Mouse (Mus musculus): Measurements from ENCODE around the gene Ifna16. TPM values are rescaled to one million over a fixed set of nuclear protein-coding genes. Genes with fewer than 3 reads are reported as not detected.
A peak's percentile ranks its signal among the peaks of the same experiment; 100 is the strongest.

Gene Ifna16
- polyA plus RNA-seq, 1 experiment from 2014 or later: not detected

DNA sequence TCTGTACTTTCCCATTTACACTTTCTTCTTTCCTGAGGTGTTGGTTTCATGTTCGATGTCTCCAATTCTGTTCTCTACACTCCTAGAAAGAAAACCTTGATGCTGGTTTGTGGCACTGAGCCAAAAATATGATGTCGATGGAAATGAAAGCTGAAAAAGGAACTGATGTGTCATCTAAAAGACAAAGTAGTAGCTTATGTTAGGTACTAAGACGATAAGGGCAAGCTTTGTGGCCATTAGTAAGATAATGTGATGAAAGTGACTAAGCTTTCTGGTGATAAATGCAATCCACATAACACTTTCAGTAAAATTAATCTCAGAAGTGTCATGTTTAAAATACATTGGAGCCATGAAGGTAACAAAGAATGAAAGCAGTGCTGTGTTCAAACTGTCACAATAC lies 4.6 kb upstream of the Ifna16 start:
- Histone ChIP-seq H3K4me3 (ENCODE audit: low read length) (no peak overlapping the region), H3K9ac (ENCODE audit: low read length) (no peak overlapping the region), H3K9me3 (replicated peaks; ENCODE audit: control insufficient read depth, low read length) (no peaks in the 10 kb centered on the region), H3K4me1 (ENCODE audit: control insufficient read depth, insufficient read depth, low read length) (no peaks in the 10 kb centered on the region), H3K27me3 (ENCODE audit: control insufficient read depth, insufficient read depth, low read length) (no peaks in the 10 kb centered on the region), H3K36me3 (ENCODE audit: control insufficient read depth, insufficient read depth) (no peaks in the 10 kb centered on the region), H3K4me2 (ENCODE audit: low read depth, low read length) (no peak overlapping the region), H3K27ac (ENCODE audit: low read length) (no peak overlapping the region)
- 39% methylated on average over 3 of the region's 3 CpGs for WGBS
- no peak for ATAC-seq (replicated peaks; ENCODE audit: extremely low read depth, insufficient read depth, low FRiP score)

DNA sequence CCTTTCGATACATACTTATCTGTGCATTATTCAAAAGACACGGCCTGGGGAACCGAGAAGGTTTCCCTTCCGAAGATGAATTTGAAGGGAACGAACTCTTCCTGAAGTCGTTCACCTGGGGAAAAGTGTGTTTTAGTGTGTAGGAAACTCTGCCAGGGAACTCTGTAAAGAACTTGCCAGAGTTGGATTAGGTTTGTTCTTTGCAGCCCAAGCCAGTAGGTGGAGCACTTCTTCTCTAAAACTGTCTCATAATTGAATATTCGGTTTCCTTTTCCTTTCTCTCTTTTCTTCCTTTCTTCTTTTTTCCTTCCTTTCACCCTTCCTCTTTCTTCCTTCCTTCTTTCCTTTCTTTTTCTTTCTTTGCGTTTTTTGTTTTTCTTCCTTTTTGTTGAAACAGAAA lies 3.6 kb upstream of the Ifna16 start:
- no peak overlapping the region for H3K9ac ChIP-seq (ENCODE audit: low read length)
- no peak overlapping the region for H3K27ac ChIP-seq (ENCODE audit: low read length)
- H3K4me2 ChIP-seq (ENCODE audit: low read depth, low read length): no peak overlapping the region
- H3K4me3 ChIP-seq (ENCODE audit: low read length): no peak overlapping the region
- H3K36me3 ChIP-seq (ENCODE audit: control insufficient read depth, insufficient read depth): no peaks in the 10 kb centered on the region
- ATAC-seq (replicated peaks; ENCODE audit: extremely low read depth, insufficient read depth, low FRiP score): no peak
- no peaks in the 10 kb centered on the region for H3K9me3 ChIP-seq (replicated peaks; ENCODE audit: control insufficient read depth, low read length)
- no peaks in the 10 kb centered on the region for H3K27me3 ChIP-seq (ENCODE audit: control insufficient read depth, insufficient read depth, low read length)
- WGBS: 38% methylated on average over 8 of the region's 8 CpGs
- no peaks in the 10 kb centered on the region for H3K4me1 ChIP-seq (ENCODE audit: control insufficient read depth, insufficient read depth, low read length)

DNA sequence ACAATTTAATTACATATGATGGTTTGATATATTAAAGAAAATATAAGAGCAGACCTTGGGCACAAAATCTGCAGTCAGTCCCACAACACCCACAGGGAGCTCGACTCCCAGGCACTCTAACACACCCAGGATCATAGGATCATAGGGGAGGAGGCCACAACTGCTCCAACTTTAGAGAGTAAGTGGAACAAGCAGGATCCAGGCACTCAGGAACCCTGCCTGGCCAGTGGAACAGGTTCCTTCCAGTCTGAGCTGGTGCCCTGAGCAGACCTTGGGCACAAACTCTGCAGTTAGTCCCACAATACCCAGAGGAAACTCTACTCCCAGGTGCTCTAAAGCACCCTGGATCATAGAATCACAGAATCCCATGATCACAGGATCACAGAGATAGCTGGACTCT lies 21.3 kb downstream of the Ifna16 start:
- Histone ChIP-seq H3K36me3 (ENCODE audit: control insufficient read depth, insufficient read depth) (no peaks in the 10 kb centered on the region), H3K4me2 (ENCODE audit: low read depth, low read length) (no peak overlapping the region), H3K27me3 (ENCODE audit: control insufficient read depth, insufficient read depth, low read length) (no peaks in the 10 kb centered on the region), H3K9me3 (replicated peaks; ENCODE audit: control insufficient read depth, low read length) (no peaks in the 10 kb centered on the region), H3K9ac (ENCODE audit: low read length) (no peak overlapping the region), H3K27ac (ENCODE audit: low read length) (no peak overlapping the region), H3K4me3 (ENCODE audit: low read length) (no peak overlapping the region), H3K4me1 (ENCODE audit: control insufficient read depth, insufficient read depth, low read length) (no peaks in the 10 kb centered on the region)
- ATAC-seq (replicated peaks; ENCODE audit: extremely low read depth, insufficient read depth, low FRiP score): no peak
- WGBS: 25% methylated on average over 1 of the region's 1 CpGs

DNA sequence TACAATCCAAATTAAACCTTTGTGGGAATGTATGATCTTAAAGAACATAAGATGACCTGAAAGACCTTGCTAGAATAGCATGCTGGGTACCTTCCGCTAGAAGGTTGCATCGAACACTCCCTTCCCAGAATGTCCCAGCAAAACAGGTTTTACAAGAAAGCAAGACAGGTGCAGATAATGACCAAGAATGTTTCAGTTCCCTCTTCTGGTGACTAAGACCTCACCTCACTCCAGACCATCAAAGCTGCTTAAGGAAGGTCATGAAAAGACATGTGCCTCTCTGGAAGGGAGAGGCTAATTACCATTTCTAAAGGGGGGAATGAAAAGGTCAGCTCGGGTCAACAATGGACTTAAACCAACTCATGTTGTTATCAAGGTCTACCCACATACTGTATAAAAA lies 23.1 kb downstream of the Ifna16 start:
- no peaks in the 10 kb centered on the region for H3K36me3 ChIP-seq (ENCODE audit: control insufficient read depth, insufficient read depth)
- no peaks in the 10 kb centered on the region for H3K27me3 ChIP-seq (ENCODE audit: control insufficient read depth, insufficient read depth, low read length)
- H3K9ac ChIP-seq (ENCODE audit: low read length): no peak overlapping the region
- no peak for ATAC-seq (replicated peaks; ENCODE audit: extremely low read depth, insufficient read depth, low FRiP score)
- H3K4me1 ChIP-seq (ENCODE audit: control insufficient read depth, insufficient read depth, low read length): no peaks in the 10 kb centered on the region
- no peak overlapping the region for H3K4me3 ChIP-seq (ENCODE audit: low read length)
- no peak overlapping the region for H3K27ac ChIP-seq (ENCODE audit: low read length)
- WGBS: 79% methylated on average over 3 of the region's 3 CpGs
- H3K4me2 ChIP-seq (ENCODE audit: low read depth, low read length): no peak overlapping the region
- H3K9me3 ChIP-seq (replicated peaks; ENCODE audit: control insufficient read depth, low read length): no peaks in the 10 kb centered on the region

DNA sequence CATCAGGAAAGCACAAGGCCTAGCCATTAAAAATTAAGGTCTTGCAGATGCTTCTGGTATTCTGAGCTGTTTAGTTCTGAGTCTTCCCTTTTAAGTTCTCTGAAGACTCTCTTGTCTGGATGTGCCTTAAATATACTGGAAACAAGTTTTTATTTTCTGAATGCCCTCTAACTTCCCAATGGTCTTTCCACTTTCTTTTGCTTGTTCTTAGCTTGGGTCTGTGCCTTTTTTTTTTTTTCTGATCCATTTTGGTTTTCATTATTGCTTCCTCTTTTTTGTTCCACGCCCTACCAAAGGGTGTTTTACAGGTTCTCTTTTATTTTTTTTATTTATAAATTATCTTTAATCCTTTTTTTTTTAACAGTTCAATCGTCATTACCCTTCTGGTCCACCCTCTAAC lies 32.4 kb downstream of the Ifna16 start, which contains the start of gene Ifna13:
TSS of gene Ifna13 (minus strand) at position 101 of the 400 bp plus-strand sequence.
- 61% methylated on average over 2 of the region's 2 CpGs for WGBS

DNA sequence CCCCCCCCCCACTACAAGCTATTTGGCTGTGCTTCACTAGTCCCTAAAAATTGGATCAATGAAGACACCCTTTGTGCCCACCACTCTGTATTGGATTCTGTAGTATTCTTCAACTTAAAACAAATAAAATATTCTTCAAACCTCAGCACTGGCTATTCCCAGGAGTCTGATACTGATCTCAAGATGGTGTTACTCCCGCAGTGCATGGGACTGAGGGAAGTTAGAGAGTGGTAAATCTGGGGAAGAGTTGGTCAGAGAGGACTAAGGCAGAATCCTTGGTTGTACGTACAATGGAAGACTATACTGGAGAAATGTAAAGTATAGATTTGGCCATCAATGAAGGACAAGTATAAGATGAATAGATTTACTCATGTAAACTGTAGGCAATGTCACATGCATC lies 34.2 kb downstream of the Ifna16 start:
- no peak for ATAC-seq (replicated peaks; ENCODE audit: extremely low read depth, insufficient read depth, low FRiP score)
- no peaks in the 10 kb centered on the region for H3K36me3 ChIP-seq (ENCODE audit: control insufficient read depth, insufficient read depth)
- no peaks in the 10 kb centered on the region for H3K4me1 ChIP-seq (ENCODE audit: control insufficient read depth, insufficient read depth, low read length)
- H3K4me2 ChIP-seq (ENCODE audit: low read depth, low read length): no peak overlapping the region
- no peak overlapping the region for H3K9ac ChIP-seq (ENCODE audit: low read length)
- H3K27ac ChIP-seq (ENCODE audit: low read length): no peak overlapping the region
- H3K9me3 ChIP-seq (replicated peaks; ENCODE audit: control insufficient read depth, low read length): no peaks in the 10 kb centered on the region
- 39% methylated on average over 2 of the region's 2 CpGs for WGBS
- H3K27me3 ChIP-seq (ENCODE audit: control insufficient read depth, insufficient read depth, low read length): no peaks in the 10 kb centered on the region
- no peak overlapping the region for H3K4me3 ChIP-seq (ENCODE audit: low read length)

More for the DNA sequence above, 32.4 kb downstream of the Ifna16 start, which contains the start of gene Ifna13:
- Histone ChIP-seq H3K27me3 (ENCODE audit: control insufficient read depth, insufficient read depth, low read length) (no peaks in the 10 kb centered on the region), H3K27ac (ENCODE audit: low read length) (no peak within 1 kb of the TSS), H3K36me3 (ENCODE audit: control insufficient read depth, insufficient read depth) (no peaks in the 10 kb centered on the region), H3K4me3 (ENCODE audit: low read length) (no peak within 1 kb of the TSS), H3K9me3 (replicated peaks; ENCODE audit: control insufficient read depth, low read length) (no peaks in the 10 kb centered on the region), H3K4me1 (ENCODE audit: control insufficient read depth, insufficient read depth, low read length) (no peaks in the 10 kb centered on the region), H3K4me2 (ENCODE audit: low read depth, low read length) (no peak within 1 kb of the TSS), H3K9ac (ENCODE audit: low read length) (no peak within 1 kb of the TSS)
- ATAC-seq (replicated peaks; ENCODE audit: extremely low read depth, insufficient read depth, low FRiP score): no peak

DNA sequence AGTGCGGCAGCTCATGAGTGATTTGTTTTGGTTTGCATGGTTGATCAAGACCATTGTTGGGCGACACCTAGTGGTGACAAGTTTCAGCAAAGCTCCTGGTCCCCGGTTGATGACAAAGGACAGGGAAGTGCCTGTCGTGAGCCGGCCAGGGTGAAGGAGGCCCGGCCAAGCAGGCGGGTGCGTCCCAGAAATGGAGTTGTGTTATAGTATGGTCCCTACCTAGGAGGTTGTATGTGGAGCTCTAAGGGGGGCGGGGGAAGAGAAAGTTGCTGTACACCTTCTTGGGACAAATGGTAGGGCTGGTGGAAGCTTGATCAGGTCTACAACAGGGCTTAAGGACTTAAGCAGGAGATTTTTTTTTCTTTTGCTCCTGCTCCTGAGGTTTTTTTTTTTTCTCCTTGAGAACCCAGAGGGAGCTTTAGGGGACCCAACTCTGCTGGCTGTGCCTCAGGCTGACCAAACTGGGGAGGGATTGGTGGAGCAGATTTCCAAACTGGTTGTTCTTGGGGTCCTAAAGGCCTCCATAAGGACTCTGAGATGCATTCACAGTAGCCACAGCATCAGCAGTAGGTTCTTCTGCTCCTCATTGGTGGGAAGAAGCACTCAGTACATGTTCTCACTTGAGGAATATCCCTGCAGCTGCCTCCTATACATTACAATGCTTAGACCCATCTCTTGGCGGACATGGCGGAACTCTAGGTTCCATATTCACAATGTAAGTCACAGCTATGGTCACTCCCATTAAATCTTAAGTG lies 35.5 kb downstream of the Ifna16 start:
- peak overlapping the region; percentile 59 for H3K9ac ChIP-seq (ENCODE audit: low read length)
- no peaks in the 10 kb centered on the region for H3K36me3 ChIP-seq (ENCODE audit: control insufficient read depth, insufficient read depth)
- H3K27ac ChIP-seq (ENCODE audit: low read length): no peak overlapping the region

DNA sequence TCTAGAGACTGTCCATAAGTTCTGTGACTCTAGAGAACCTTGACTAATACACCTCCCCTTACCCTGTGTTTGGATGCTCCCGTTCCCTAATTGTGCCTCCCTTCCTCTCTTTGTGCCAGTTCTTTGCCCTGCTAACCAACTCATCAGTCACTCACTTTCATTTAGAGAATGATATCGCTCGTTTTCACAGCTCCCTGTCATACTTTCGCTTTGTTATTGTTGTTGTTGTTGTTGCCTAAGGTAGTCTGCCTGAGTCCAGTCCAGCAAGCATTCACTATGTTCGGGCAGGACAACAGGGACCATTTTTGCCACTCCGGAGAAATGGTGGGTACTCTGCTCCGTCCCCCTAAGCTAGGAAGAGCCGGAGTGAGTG lies 36.0 kb downstream of the Ifna16 start:
- H3K4me1 ChIP-seq (ENCODE audit: control insufficient read depth, insufficient read depth, low read length): no peaks in the 10 kb centered on the region
- peak overlapping the region; percentile 61 for H3K4me2 ChIP-seq (ENCODE audit: low read depth, low read length)
- WGBS: 45% methylated on average over 8 of the region's 8 CpGs
- H3K4me3 ChIP-seq (ENCODE audit: low read length): peak overlapping the region; percentile 58
- H3K27me3 ChIP-seq (ENCODE audit: control insufficient read depth, insufficient read depth, low read length): no peaks in the 10 kb centered on the region
- peak overlapping the region; percentile 59 for H3K9ac ChIP-seq (ENCODE audit: low read length)
- H3K36me3 ChIP-seq (ENCODE audit: control insufficient read depth, insufficient read depth): no peaks in the 10 kb centered on the region
- ATAC-seq (replicated peaks; ENCODE audit: extremely low read depth, insufficient read depth, low FRiP score): no peak
- no peak overlapping the region for H3K27ac ChIP-seq (ENCODE audit: low read length)
- H3K9me3 ChIP-seq (replicated peaks; ENCODE audit: control insufficient read depth, low read length): no peaks in the 10 kb centered on the region

More for the DNA sequence above, 35.5 kb downstream of the Ifna16 start:
- peak; percentile 89 for ATAC-seq (replicated peaks; ENCODE audit: extremely low read depth, insufficient read depth, low FRiP score)
- H3K4me1 ChIP-seq (ENCODE audit: control insufficient read depth, insufficient read depth, low read length): no peaks in the 10 kb centered on the region
- H3K4me2 ChIP-seq (ENCODE audit: low read depth, low read length): peak overlapping the region; percentile 61
- H3K4me3 ChIP-seq (ENCODE audit: low read length): peak overlapping the region; percentile 58
- WGBS: 19% methylated on average over 11 of the region's 11 CpGs
- H3K9me3 ChIP-seq (replicated peaks; ENCODE audit: control insufficient read depth, low read length): no peaks in the 10 kb centered on the region
- no peaks in the 10 kb centered on the region for H3K27me3 ChIP-seq (ENCODE audit: control insufficient read depth, insufficient read depth, low read length)

DNA sequence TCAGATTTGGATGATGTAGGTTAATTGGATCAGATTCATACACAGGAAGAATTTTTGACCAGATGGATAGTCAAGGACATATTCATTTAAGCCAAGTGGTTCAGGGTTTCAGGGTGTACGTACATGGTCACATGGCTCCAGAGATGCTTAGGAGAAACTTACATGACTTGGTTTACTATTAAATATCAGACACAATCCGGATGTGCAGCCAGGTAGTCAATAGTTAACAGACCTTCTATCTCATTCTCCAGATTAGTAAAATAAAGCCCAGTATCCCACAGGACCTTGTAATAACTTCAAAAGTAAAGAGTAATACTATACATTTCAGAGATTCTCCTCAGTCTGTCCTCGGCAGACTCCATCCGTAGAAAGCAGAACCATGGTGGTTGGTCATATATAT lies 42.4 kb downstream of the Ifna16 start, which contains the start of gene C87499:
TSS of gene C87499 (minus strand) at position 101 of the 400 bp plus-strand sequence.
- WGBS: 86% methylated on average over 4 of the region's 4 CpGs
- no peak within 1 kb of the TSS for H3K4me2 ChIP-seq (ENCODE audit: low read depth, low read length)
- ATAC-seq (replicated peaks; ENCODE audit: extremely low read depth, insufficient read depth, low FRiP score): no peak

More for the DNA sequence above, 42.4 kb downstream of the Ifna16 start, which contains the start of gene C87499:
- Histone ChIP-seq H3K36me3 (ENCODE audit: control insufficient read depth, insufficient read depth) (no peaks in the 10 kb centered on the region), H3K4me1 (ENCODE audit: control insufficient read depth, insufficient read depth, low read length) (no peaks in the 10 kb centered on the region), H3K27me3 (ENCODE audit: control insufficient read depth, insufficient read depth, low read length) (no peaks in the 10 kb centered on the region), H3K9ac (ENCODE audit: low read length) (no peak within 1 kb of the TSS), H3K27ac (ENCODE audit: low read length) (no peak within 1 kb of the TSS), H3K4me3 (ENCODE audit: low read length) (no peak within 1 kb of the TSS), H3K9me3 (replicated peaks; ENCODE audit: control insufficient read depth, low read length) (no peaks in the 10 kb centered on the region)

Measured in heart, embryonic 16.5 days (tissue).